Mouse (Mus musculus) midbrain, embryonic 10.5 days (tissue): ENCODE measurements around the gene Gm20388. TPM values are rescaled to one million over a fixed set of nuclear protein-coding genes. Genes with fewer than 3 reads are reported as not detected.

ENCODE experiments used
- DNase-seq: peaks from one replicate; pipeline ENCODE4 v3.0.0-alpha.2; 2017; ENCODE audit warnings: low spot score
- H3K27ac ChIP-seq: fragments of 300-500 bp; sonication (generic); replicated peaks from 2 replicates; pipeline ENCODE4 v1.5.1; 2016; ENCODE audit warnings: mild to moderate bottlenecking
- H3K27me3 ChIP-seq: fragments of 300-500 bp; sonication (generic); 2 replicates; pipeline ENCODE4 v1.6.1; 2016; ENCODE audit warnings: low read depth, mild to moderate bottlenecking; ENCODE audit not compliant: poor library complexity, severe bottlenecking
- H3K36me3 ChIP-seq: fragments of 300-500 bp; sonication (generic); 2 replicates; pipeline ENCODE4 v1.6.1; 2016; ENCODE audit warnings: mild to moderate bottlenecking, moderate library complexity
- H3K4me1 ChIP-seq: fragments of 300-500 bp; sonication (generic); 2 replicates; pipeline ENCODE4 v1.6.1; 2016
- H3K4me3 ChIP-seq: fragments of 300-500 bp; sonication (generic); 2 replicates; pipeline ENCODE4 v1.5.1; 2016; ENCODE audit warnings: mild to moderate bottlenecking, moderate library complexity
- H3K9me3 ChIP-seq: fragments of 300-500 bp; sonication (generic); replicated peaks from 2 replicates; pipeline ENCODE4 v1.6.1; 2016; ENCODE audit warnings: mild to moderate bottlenecking
- WGBS: fragments of 180-500 bp; shearing (Covaris S2); methylation state at CpG from one replicate; pipeline ENCODE4 v1.1.7; 2016; 5-methylcytosine and 5-hydroxymethylcytosine counted together
- polyA plus RNA-seq: library from polyadenylated mRNA; unstranded; fragments of >200 nt; fragmentation: Nextera tagmentation; extraction: Ambion mirVana; gene quantifications from 2 replicates; pipeline ENCODE4 v1.2.1, GENCODE M21; 2016

Gm20388 gene
- polyA plus RNA-seq, 1 experiment from 2014 or later = 7.1 TPM

GRCm38 (mm10) chr8:120554466-120555039 lies 643.9 kb downstream of the Gm20388 start:
- DNase-seq = no peak
- H3K27me3 ChIP-seq = peaks cover 22% of the 10 kb centered on the region; the same call in 1 of the 2 replicates
- peaks cover 100% of the 10 kb centered on the region for H3K4me1 ChIP-seq
- H3K4me3 ChIP-seq = no peak overlapping the region
- H3K27ac ChIP-seq = peak overlapping the region; percentile 0; the same call in 1 of the 2 replicates
- 96% methylated on average over 18 of the region's 18 CpGs for WGBS
- peaks cover 56% of the 10 kb centered on the region for H3K36me3 ChIP-seq
- no peaks in the 10 kb centered on the region for H3K9me3 ChIP-seq

GRCm38 (mm10) chr8:120556198-120556892 lies 645.7 kb downstream of the Gm20388 start:
- no peak for DNase-seq
- 66% methylated on average over 20 of the region's 20 CpGs for WGBS
- Histone ChIP-seq H3K4me1 (peaks cover 100% of the 10 kb centered on the region), H3K27ac (peak overlapping the region; percentile 84), H3K9me3 (no peaks in the 10 kb centered on the region), H3K4me3 (peak overlapping the region; percentile 18; the same call in 1 of the 2 replicates), H3K36me3 (peaks cover 56% of the 10 kb centered on the region), H3K27me3 (peaks cover 7% of the 10 kb centered on the region; the same call in 1 of the 2 replicates)

DNA sequence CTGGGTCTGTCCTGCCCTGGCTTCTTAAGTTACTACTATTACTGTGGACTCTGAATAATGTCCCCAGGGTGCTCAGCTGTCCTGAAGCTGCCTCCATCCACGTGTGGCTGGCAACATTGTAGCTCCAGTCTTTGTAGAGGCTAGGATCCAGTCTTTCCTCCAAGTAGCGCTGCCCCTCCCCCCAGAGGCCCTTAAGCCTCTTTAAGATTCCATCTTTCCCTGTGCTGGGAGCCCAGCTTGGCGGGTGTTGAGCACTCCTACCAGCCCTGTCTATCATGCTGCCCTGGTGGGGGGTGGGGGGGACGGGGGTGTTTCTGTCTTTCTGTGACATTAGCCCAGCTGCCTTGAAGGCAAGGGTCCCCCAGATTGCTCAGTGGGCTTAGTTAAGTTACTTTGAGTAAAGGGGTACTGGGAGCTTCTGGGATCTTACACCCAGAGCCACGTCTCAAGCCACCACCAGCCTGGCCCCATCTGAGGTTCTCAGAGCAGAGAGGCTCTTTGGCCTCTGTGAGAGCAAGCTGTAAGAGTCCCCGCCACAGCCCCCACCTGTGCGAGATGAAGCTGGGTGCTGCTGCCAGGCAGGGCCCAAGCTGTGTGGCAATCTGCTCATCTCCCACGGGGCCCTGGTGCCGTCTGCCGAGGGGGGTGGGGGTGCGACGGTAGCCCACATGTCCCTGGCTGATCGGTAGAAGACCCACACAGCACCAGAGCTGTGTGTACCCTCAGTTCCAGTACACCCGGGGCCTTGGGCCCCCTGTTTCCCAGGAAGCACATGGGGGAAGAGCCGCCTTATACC lies 646.7 kb downstream of the Gm20388 start:
- 54% methylated on average over 15 of the region's 15 CpGs for WGBS
- Histone ChIP-seq H3K4me3 (0 out of 2 replicates have a peak overlapping the region, but pooled peaks have one; percentile 18), H3K36me3 (peaks cover 56% of the 10 kb centered on the region), H3K27ac (peak overlapping the region; percentile 84), H3K27me3 (peaks cover 7% of the 10 kb centered on the region; the same call in 1 of the 2 replicates), H3K4me1 (peaks cover 100% of the 10 kb centered on the region), H3K9me3 (no peaks in the 10 kb centered on the region)
- peak; percentile 50 for DNase-seq

GRCm38 (mm10) chr8:120558162-120558561 lies 647.5 kb downstream of the Gm20388 start:
- peaks cover 58% of the 10 kb centered on the region for H3K36me3 ChIP-seq
- WGBS = 74% methylated on average over 4 of the region's 4 CpGs
- peak overlapping the region; percentile 84 for H3K27ac ChIP-seq

DNA sequence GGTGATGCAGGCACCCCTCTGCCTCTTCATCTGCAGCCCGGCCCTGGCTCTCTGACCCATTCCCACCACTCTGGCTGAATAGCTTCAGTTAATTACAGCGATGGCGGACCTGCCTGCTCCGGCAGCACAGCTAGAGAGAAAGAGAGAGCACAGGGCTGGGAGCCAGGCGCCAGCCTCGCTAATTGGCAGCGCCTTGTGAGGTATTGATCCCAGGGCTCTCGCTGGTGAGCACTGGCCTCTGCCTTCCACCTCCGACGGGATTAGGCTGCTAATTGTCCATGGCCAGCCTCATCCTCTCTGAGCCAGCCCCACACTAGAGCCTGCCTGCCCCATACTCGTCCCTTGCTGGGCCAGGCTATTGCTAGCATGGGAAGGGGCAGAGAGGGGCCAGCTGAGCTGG lies 649.0 kb downstream of the Gm20388 start:
- WGBS = 13% methylated on average over 11 of the region's 11 CpGs
- Histone ChIP-seq H3K36me3 (peaks cover 50% of the 10 kb centered on the region), H3K27ac (peak overlapping the region; percentile 76), H3K9me3 (no peaks in the 10 kb centered on the region), H3K27me3 (peaks cover 7% of the 10 kb centered on the region; the same call in 1 of the 2 replicates), H3K4me1 (peaks cover 100% of the 10 kb centered on the region), H3K4me3 (0 out of 2 replicates have a peak overlapping the region, but pooled peaks have one; percentile 16)
- peak; percentile 46 for DNase-seq

More at GRCm38 (mm10) chr8:120558162-120558561, 647.5 kb downstream of the Gm20388 start:
- DNase-seq = no peak
- Histone ChIP-seq H3K9me3 (no peaks in the 10 kb centered on the region), H3K4me1 (peaks cover 100% of the 10 kb centered on the region), H3K27me3 (peaks cover 7% of the 10 kb centered on the region; the same call in 1 of the 2 replicates), H3K4me3 (no peak overlapping the region)

- no peak overlapping the region; the same call in 1 of the 2 replicates for H3K4me3 ChIP-seq
- peaks cover 100% of the 10 kb centered on the region for H3K4me1 ChIP-seq
- H3K27me3 ChIP-seq = peaks cover 7% of the 10 kb centered on the region; the same call in 1 of the 2 replicates
- peaks cover 46% of the 10 kb centered on the region for H3K36me3 ChIP-seq
- WGBS = 76% methylated on average over 5 of the region's 5 CpGs
- H3K27ac ChIP-seq = peak overlapping the region; percentile 76
- no peaks in the 10 kb centered on the region for H3K9me3 ChIP-seq
- no peak for DNase-seq
Measured at GRCm38 (mm10) chr8:120560535-120560934, 649.9 kb downstream of the Gm20388 start.

- H3K4me1 ChIP-seq = peaks cover 100% of the 10 kb centered on the region
- no peak overlapping the region for H3K4me3 ChIP-seq
- peaks cover 47% of the 10 kb centered on the region for H3K36me3 ChIP-seq
- H3K27me3 ChIP-seq = peaks cover 7% of the 10 kb centered on the region; the same call in 1 of the 2 replicates
- H3K9me3 ChIP-seq = no peaks in the 10 kb centered on the region
- 85% methylated on average over 22 of the region's 22 CpGs for WGBS
- no peak for DNase-seq
- peak overlapping the region; percentile 29; the same call in 1 of the 2 replicates for H3K27ac ChIP-seq
Measured at GRCm38 (mm10) chr8:120561539-120562435, 651.1 kb downstream of the Gm20388 start.

- Histone ChIP-seq H3K27ac (peak overlapping the region; percentile 77), H3K27me3 (0 out of 2 replicates have a peak, but pooled peaks cover 7% of the 10 kb centered on the region), H3K36me3 (peaks cover 55% of the 10 kb centered on the region), H3K9me3 (no peaks in the 10 kb centered on the region), H3K4me3 (no peak overlapping the region; the same call in 1 of the 2 replicates), H3K4me1 (peaks cover 93% of the 10 kb centered on the region)
- WGBS = 80% methylated on average over 18 of the region's 18 CpGs
- DNase-seq = no peak
Measured at GRCm38 (mm10) chr8:120562680-120563347, 652.2 kb downstream of the Gm20388 start.

DNA sequence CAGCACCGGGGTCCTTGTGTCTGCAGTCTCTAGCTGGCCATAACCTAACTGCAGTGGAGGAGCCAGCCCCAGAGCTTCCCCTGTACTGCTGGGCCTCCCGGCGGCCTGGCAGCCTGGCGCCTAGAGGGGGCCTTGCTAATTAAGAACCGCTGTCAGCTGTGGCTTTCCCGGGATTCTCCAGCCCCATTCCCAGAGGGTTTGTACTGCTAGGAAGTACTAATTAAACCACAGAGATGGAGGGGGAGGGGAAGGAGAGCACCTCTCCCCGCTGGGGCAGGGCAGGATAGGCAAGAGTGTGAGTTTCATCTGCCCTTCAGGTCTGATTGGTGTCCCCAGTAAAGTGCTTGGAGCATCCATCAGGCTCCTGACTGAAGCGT lies 652.7 kb downstream of the Gm20388 start:
- Histone ChIP-seq H3K27me3 (0 out of 2 replicates have a peak, but pooled peaks cover 6% of the 10 kb centered on the region), H3K36me3 (peaks cover 55% of the 10 kb centered on the region), H3K9me3 (no peaks in the 10 kb centered on the region), H3K4me3 (peak overlapping the region; percentile 29; the same call in 1 of the 2 replicates), H3K4me1 (peaks cover 93% of the 10 kb centered on the region), H3K27ac (peak overlapping the region; percentile 77)
- 17% methylated on average over 8 of the region's 8 CpGs for WGBS
- peak; percentile 46 for DNase-seq

GRCm38 (mm10) chr8:120563851-120564837 lies 653.5 kb downstream of the Gm20388 start:
- peaks cover 55% of the 10 kb centered on the region for H3K36me3 ChIP-seq
- H3K4me1 ChIP-seq = peaks cover 89% of the 10 kb centered on the region
- H3K4me3 ChIP-seq = peak overlapping the region; percentile 29; the same call in 1 of the 2 replicates
- H3K9me3 ChIP-seq = no peaks in the 10 kb centered on the region
- peak; percentile 75 for DNase-seq
- no peaks in the 10 kb centered on the region for H3K27me3 ChIP-seq
- 24% methylated on average over 20 of the region's 20 CpGs for WGBS
- peak overlapping the region; percentile 77 for H3K27ac ChIP-seq
